Mouse (Mus musculus): ENCODE data around the gene Fat4. TPM values are rescaled to one million over a fixed set of nuclear protein-coding genes. Genes with fewer than 3 reads are reported as not detected.
A peak's percentile ranks its signal among the peaks of the same experiment; 100 is the strongest.

Fat4 gene
- polyA plus RNA-seq, 1 experiment from 2014 or later, result 12.1 TPM

- H3K4me1 ChIP-seq, result peaks cover 20% of the 10 kb centered on the region
- no peaks in the 10 kb centered on the region for H3K27me3 ChIP-seq (replicated peaks)
- H3K9me3 ChIP-seq, result no peaks in the 10 kb centered on the region
- 20% methylated on average over 3 of the region's 3 CpGs for WGBS
- peaks cover 13% of the 10 kb centered on the region for H3K36me3 ChIP-seq
- no peak overlapping the region for H3K4me2 ChIP-seq (replicated peaks)
- no peak overlapping the region for H3K4me3 ChIP-seq
- H3K27ac ChIP-seq, result no peak overlapping the region
- no peak overlapping the region for H3K9ac ChIP-seq
- ATAC-seq (ENCODE audit: low FRiP score, low read depth), result no peak
Measured at GRCm38 (mm10) chr3:38939573-38939972, 52.8 kb downstream of the Fat4 start.

GRCm38 (mm10) chr3:38940327-38940726 is 53.6 kb downstream of the Fat4 start:
- Histone ChIP-seq H3K4me1 (peaks cover 16% of the 10 kb centered on the region), H3K4me3 (no peak overlapping the region), H3K27ac (no peak overlapping the region), H3K27me3 (replicated peaks) (no peaks in the 10 kb centered on the region), H3K9me3 (no peaks in the 10 kb centered on the region), H3K36me3 (peaks cover 13% of the 10 kb centered on the region), H3K4me2 (replicated peaks) (no peak overlapping the region), H3K9ac (no peak overlapping the region)
- 70% methylated on average over 1 of the region's 1 CpGs for WGBS
- no peak for ATAC-seq (ENCODE audit: low FRiP score, low read depth)

GRCm38 (mm10) chr3:38945157-38945556 is 58.4 kb downstream of the Fat4 start:
- no peak overlapping the region for H3K9ac ChIP-seq
- H3K27me3 ChIP-seq (replicated peaks), result no peaks in the 10 kb centered on the region
- no peak overlapping the region for H3K4me2 ChIP-seq (replicated peaks)
- WGBS, result 69% methylated on average over 1 of the region's 1 CpGs
- peak; percentile 44; the same call in 1 of the 2 replicates for ATAC-seq (ENCODE audit: low FRiP score, low read depth)
- H3K27ac ChIP-seq, result no peak overlapping the region
- no peaks in the 10 kb centered on the region for H3K9me3 ChIP-seq
- no peak overlapping the region for H3K4me3 ChIP-seq
- H3K36me3 ChIP-seq, result peaks cover 19% of the 10 kb centered on the region
- H3K4me1 ChIP-seq, result peaks cover 8% of the 10 kb centered on the region

- WGBS, result 67% methylated on average over 7 of the region's 7 CpGs
- H3K36me3 ChIP-seq, result peaks cover 27% of the 10 kb centered on the region
- H3K4me3 ChIP-seq, result no peak overlapping the region
- H3K4me1 ChIP-seq, result peaks cover 8% of the 10 kb centered on the region
- H3K9ac ChIP-seq, result no peak overlapping the region
- H3K27me3 ChIP-seq (replicated peaks), result no peaks in the 10 kb centered on the region
- ATAC-seq (ENCODE audit: low FRiP score, low read depth), result no peak
- H3K9me3 ChIP-seq, result no peaks in the 10 kb centered on the region
- no peak overlapping the region for H3K4me2 ChIP-seq (replicated peaks)
- no peak overlapping the region for H3K27ac ChIP-seq
Measured at GRCm38 (mm10) chr3:38947706-38948105, 61.0 kb downstream of the Fat4 start.

- Histone ChIP-seq H3K4me1 (no peaks in the 10 kb centered on the region), H3K36me3 (peaks cover 29% of the 10 kb centered on the region), H3K9me3 (no peaks in the 10 kb centered on the region), H3K9ac (no peak overlapping the region), H3K4me3 (no peak overlapping the region), H3K4me2 (replicated peaks) (no peak overlapping the region), H3K27me3 (replicated peaks) (no peaks in the 10 kb centered on the region), H3K27ac (no peak overlapping the region)
- no peak for ATAC-seq (ENCODE audit: low FRiP score, low read depth)
- WGBS, result 72% methylated on average over 3 of the region's 3 CpGs
Measured at GRCm38 (mm10) chr3:38952602-38953001, 65.9 kb downstream of the Fat4 start.

- 64% methylated on average over 3 of the region's 3 CpGs for WGBS
- H3K36me3 ChIP-seq, result peaks cover 40% of the 10 kb centered on the region
Measured at GRCm38 (mm10) chr3:38954196-38954595, 67.5 kb downstream of the Fat4 start.

GRCm38 (mm10) chr3:38956012-38956648 is 69.4 kb downstream of the Fat4 start:
- Histone ChIP-seq H3K4me2 (replicated peaks) (no peak overlapping the region), H3K27ac (no peak overlapping the region), H3K36me3 (peaks cover 35% of the 10 kb centered on the region), H3K9me3 (no peaks in the 10 kb centered on the region), H3K9ac (no peak overlapping the region), H3K4me1 (no peaks in the 10 kb centered on the region), H3K4me3 (no peak overlapping the region), H3K27me3 (replicated peaks) (no peaks in the 10 kb centered on the region)
- no peak for ATAC-seq (ENCODE audit: low FRiP score, low read depth)
- WGBS, result 29% methylated on average over 9 of the region's 9 CpGs

More at GRCm38 (mm10) chr3:38954196-38954595, 67.5 kb downstream of the Fat4 start:
- no peak overlapping the region for H3K4me3 ChIP-seq
- no peak overlapping the region for H3K9ac ChIP-seq
- no peak for ATAC-seq (ENCODE audit: low FRiP score, low read depth)
- H3K4me2 ChIP-seq (replicated peaks), result no peak overlapping the region
- H3K4me1 ChIP-seq, result no peaks in the 10 kb centered on the region
- no peaks in the 10 kb centered on the region for H3K27me3 ChIP-seq (replicated peaks)
- no peaks in the 10 kb centered on the region for H3K9me3 ChIP-seq
- no peak overlapping the region for H3K27ac ChIP-seq

- no peak overlapping the region for H3K4me3 ChIP-seq
- no peak overlapping the region for H3K9ac ChIP-seq
- no peak overlapping the region for H3K4me2 ChIP-seq (replicated peaks)
- peaks cover 3% of the 10 kb centered on the region; the same call in 1 of the 2 replicates for H3K4me1 ChIP-seq
- no peaks in the 10 kb centered on the region for H3K27me3 ChIP-seq (replicated peaks)
- no peak overlapping the region for H3K27ac ChIP-seq
- H3K9me3 ChIP-seq, result no peaks in the 10 kb centered on the region
- peaks cover 33% of the 10 kb centered on the region for H3K36me3 ChIP-seq
- no peak for ATAC-seq (ENCODE audit: low FRiP score, low read depth)
- 94% methylated on average over 11 of the region's 11 CpGs for WGBS
Measured at GRCm38 (mm10) chr3:38957186-38957585, 70.4 kb downstream of the Fat4 start.

- H3K9ac ChIP-seq, result no peak overlapping the region
- peaks cover 25% of the 10 kb centered on the region for H3K36me3 ChIP-seq
- 70% methylated on average over 6 of the region's 6 CpGs for WGBS
- peaks cover 5% of the 10 kb centered on the region; the same call in 1 of the 2 replicates for H3K4me1 ChIP-seq
- no peak for ATAC-seq (ENCODE audit: low FRiP score, low read depth)
- H3K4me3 ChIP-seq, result no peak overlapping the region
- H3K27ac ChIP-seq, result no peak overlapping the region
- no peaks in the 10 kb centered on the region for H3K9me3 ChIP-seq
- H3K4me2 ChIP-seq (replicated peaks), result no peak overlapping the region
- no peaks in the 10 kb centered on the region for H3K27me3 ChIP-seq (replicated peaks)
Measured at GRCm38 (mm10) chr3:38962328-38962727, 75.6 kb downstream of the Fat4 start.

- Histone ChIP-seq H3K36me3 (peaks cover 24% of the 10 kb centered on the region), H3K9ac (no peak overlapping the region), H3K4me3 (no peak overlapping the region), H3K4me2 (replicated peaks) (no peak overlapping the region), H3K9me3 (no peaks in the 10 kb centered on the region), H3K27ac (no peak overlapping the region), H3K27me3 (replicated peaks) (no peaks in the 10 kb centered on the region), H3K4me1 (no peaks in the 10 kb centered on the region)
- peak; percentile 25; the same call in 1 of the 2 replicates for ATAC-seq (ENCODE audit: low FRiP score, low read depth)
Measured at GRCm38 (mm10) chr3:38967480-38967879, 80.7 kb downstream of the Fat4 start.

GRCm38 (mm10) chr3:38986379-38986778 is 99.6 kb downstream of the Fat4 start:
- peaks cover 37% of the 10 kb centered on the region for H3K36me3 ChIP-seq
- ATAC-seq (ENCODE audit: low FRiP score, low read depth), result no peak
- H3K9ac ChIP-seq, result no peak overlapping the region

GRCm38 (mm10) chr3:38989181-38989580 is 102.4 kb downstream of the Fat4 start:
- Histone ChIP-seq H3K4me2 (replicated peaks) (no peak overlapping the region), H3K9ac (no peak overlapping the region), H3K27me3 (replicated peaks) (no peaks in the 10 kb centered on the region), H3K4me3 (no peak overlapping the region), H3K4me1 (no peaks in the 10 kb centered on the region), H3K9me3 (no peaks in the 10 kb centered on the region), H3K27ac (no peak overlapping the region), H3K36me3 (peaks cover 16% of the 10 kb centered on the region)
- 92% methylated on average over 3 of the region's 3 CpGs for WGBS
- no peak for ATAC-seq (ENCODE audit: low FRiP score, low read depth)

More at GRCm38 (mm10) chr3:38986379-38986778, 99.6 kb downstream of the Fat4 start:
- no peaks in the 10 kb centered on the region for H3K4me1 ChIP-seq
- no peak overlapping the region for H3K4me2 ChIP-seq (replicated peaks)
- no peak overlapping the region for H3K4me3 ChIP-seq
- H3K27ac ChIP-seq, result no peak overlapping the region
- H3K9me3 ChIP-seq, result no peaks in the 10 kb centered on the region
- no peaks in the 10 kb centered on the region for H3K27me3 ChIP-seq (replicated peaks)

- Histone ChIP-seq H3K9me3 (no peaks in the 10 kb centered on the region), H3K36me3 (peaks cover 56% of the 10 kb centered on the region), H3K27ac (no peak overlapping the region), H3K4me1 (no peaks in the 10 kb centered on the region), H3K27me3 (replicated peaks) (no peaks in the 10 kb centered on the region), H3K9ac (no peak overlapping the region), H3K4me3 (no peak overlapping the region), H3K4me2 (replicated peaks) (no peak overlapping the region)
- WGBS, result 75% methylated on average over 3 of the region's 3 CpGs
- no peak for ATAC-seq (ENCODE audit: low FRiP score, low read depth)
Measured at GRCm38 (mm10) chr3:39000011-39000410, 113.3 kb downstream of the Fat4 start.
